Mouse (Mus musculus) left cerebral cortex, postnatal 4 days (tissue): ENCODE measurements around the gene Kctd15. TPM values are rescaled to one million over a fixed set of nuclear protein-coding genes. Genes with fewer than 3 reads are reported as not detected.
A peak's percentile ranks its signal among the peaks of the same experiment; 100 is the strongest.

ENCODE experiments used
- DNase-seq: peaks from one replicate; pipeline ENCODE4 v3.0.0-alpha.2; 2022
- intact Hi-C: fragments of 180-260 bp; cut with DNase I; formaldehyde crosslinking; loops from one replicate; pipeline ENCODE4 v1.15.1; 2025
- total RNA-seq, 2 experiments: library from RNA; stranded (reverse); gene quantifications; 2 replicates each; pipeline ENCODE4 v1.2.3; 2021

Gene Kctd15
- 10 to 100 TPM; 41.6 to 47.3 TPM for total RNA-seq

GRCm38 (mm10) chr7:34656632-34657031 lies at the start of gene Kctd15:
TSS of gene Kctd15 (minus strand) at chr7:34656732.
- intact Hi-C loops: loop anchor here (5.0 kb wide), 1 partner anchor 214 kb away; no protein-coding TSS in a partner anchor
- no peak for DNase-seq

GRCm38 (mm10) chr7:34704401-34704800 lies 47.9 kb upstream of the Kctd15 start:
- no peak for DNase-seq
- intact Hi-C loops: no loop called here

- DNase-seq: no peak
- intact Hi-C loops: no loop called here
Observed at GRCm38 (mm10) chr7:34703437-34703836, 46.9 kb upstream of the Kctd15 start.

GRCm38 (mm10) chr7:34702718-34703351 lies 46.3 kb upstream of the Kctd15 start:
- intact Hi-C loops: no loop called here
- DNase-seq: no peak

- intact Hi-C loops: no loop called here
- no peak for DNase-seq
Observed at GRCm38 (mm10) chr7:34699888-34700287, 43.4 kb upstream of the Kctd15 start.

GRCm38 (mm10) chr7:34698221-34698620 lies 41.7 kb upstream of the Kctd15 start:
- no peak for DNase-seq
- intact Hi-C loops: no loop called here

- DNase-seq: no peak
Observed at GRCm38 (mm10) chr7:34696086-34696485, 39.6 kb upstream of the Kctd15 start.

GRCm38 (mm10) chr7:34694898-34695297 lies 38.4 kb upstream of the Kctd15 start:
- intact Hi-C loops: no loop called here
- DNase-seq: no peak

More at GRCm38 (mm10) chr7:34696086-34696485, 39.6 kb upstream of the Kctd15 start:
- intact Hi-C loops: no loop called here

- intact Hi-C loops: no loop called here
- DNase-seq: no peak
Observed at GRCm38 (mm10) chr7:34693916-34694315, 37.4 kb upstream of the Kctd15 start.

GRCm38 (mm10) chr7:34693072-34693471 lies 36.5 kb upstream of the Kctd15 start:
- intact Hi-C loops: no loop called here
- DNase-seq: peak; percentile 75

- DNase-seq: no peak
- intact Hi-C loops: no loop called here
Observed at GRCm38 (mm10) chr7:34690111-34690510, 33.6 kb upstream of the Kctd15 start.

GRCm38 (mm10) chr7:34689028-34689427 lies 32.5 kb upstream of the Kctd15 start:
- DNase-seq: peak; percentile 32
- intact Hi-C loops: no loop called here

- no peak for DNase-seq
- intact Hi-C loops: no loop called here
Observed at GRCm38 (mm10) chr7:34685801-34686200, 29.3 kb upstream of the Kctd15 start.

GRCm38 (mm10) chr7:34685176-34685575 lies 28.6 kb upstream of the Kctd15 start:
- intact Hi-C loops: no loop called here
- no peak for DNase-seq

- intact Hi-C loops: no loop called here
Observed at GRCm38 (mm10) chr7:34680771-34681421, 24.4 kb upstream of the Kctd15 start.

GRCm38 (mm10) chr7:34679886-34680285 lies 23.4 kb upstream of the Kctd15 start:
- DNase-seq: no peak

More at GRCm38 (mm10) chr7:34680771-34681421, 24.4 kb upstream of the Kctd15 start:
- DNase-seq: peak; percentile 70

GRCm38 (mm10) chr7:34675831-34676514 lies 19.4 kb upstream of the Kctd15 start:
- intact Hi-C loops: loop anchor here (2.0 to 10.0 kb wide), 3 partner anchors 41 to 589 kb away; no protein-coding TSS in a partner anchor
- DNase-seq: peak; percentile 82

More at GRCm38 (mm10) chr7:34679886-34680285, 23.4 kb upstream of the Kctd15 start:
- intact Hi-C loops: loop anchor here (5.0 to 10.0 kb wide), 2 partner anchors 37 to 585 kb away; no protein-coding TSS in a partner anchor

GRCm38 (mm10) chr7:34675120-34675790 lies 18.7 kb upstream of the Kctd15 start:
- intact Hi-C loops: loop anchor here (5.0 to 10.0 kb wide), 2 partner anchors 42 to 590 kb away; no protein-coding TSS in a partner anchor
- DNase-seq: no peak

GRCm38 (mm10) chr7:34672916-34673315 lies 16.4 kb upstream of the Kctd15 start:
- intact Hi-C loops: loop anchor here (1.0 to 10.0 kb wide), 2 partner anchors 266 to 592 kb away; no protein-coding TSS in a partner anchor
- DNase-seq: peak; percentile 54

GRCm38 (mm10) chr7:34671911-34672310 lies 15.4 kb upstream of the Kctd15 start:
- DNase-seq: peak; percentile 93
- intact Hi-C loops: loop anchor here (1.0 to 10.0 kb wide), 3 partner anchors 257 to 593 kb away; no protein-coding TSS in a partner anchor
